Mouse (Mus musculus): ENCODE data around the gene Zfp212. TPM values are rescaled to one million over a fixed set of nuclear protein-coding genes. Genes with fewer than 3 reads are reported as not detected.

The Zfp212 gene
- total RNA-seq (2018; cell fraction: chromatin; rRNA removed) = 10 to 100 TPM in 18 of 26 experiments, 1 to 10 TPM in 8; 3.4 to 20.2 (median 13.9) TPM
- total RNA-seq (2018; cell fraction: cytosol; rRNA removed) = 10 to 100 TPM in 1 of 26 experiments, 1 to 10 TPM in 25; 3.5 to 11.1 (median 7.1) TPM
- total RNA-seq (2018; cell fraction: nucleus; rRNA removed) = 10 to 100 TPM in 15 of 26 experiments, 1 to 10 TPM in 11; 6.6 to 18.5 (median 10.6) TPM
- 5.3 to 8.4 TPM (median 5.9 TPM) in 3 replicates for polyA plus RNA-seq (2018)

DNA sequence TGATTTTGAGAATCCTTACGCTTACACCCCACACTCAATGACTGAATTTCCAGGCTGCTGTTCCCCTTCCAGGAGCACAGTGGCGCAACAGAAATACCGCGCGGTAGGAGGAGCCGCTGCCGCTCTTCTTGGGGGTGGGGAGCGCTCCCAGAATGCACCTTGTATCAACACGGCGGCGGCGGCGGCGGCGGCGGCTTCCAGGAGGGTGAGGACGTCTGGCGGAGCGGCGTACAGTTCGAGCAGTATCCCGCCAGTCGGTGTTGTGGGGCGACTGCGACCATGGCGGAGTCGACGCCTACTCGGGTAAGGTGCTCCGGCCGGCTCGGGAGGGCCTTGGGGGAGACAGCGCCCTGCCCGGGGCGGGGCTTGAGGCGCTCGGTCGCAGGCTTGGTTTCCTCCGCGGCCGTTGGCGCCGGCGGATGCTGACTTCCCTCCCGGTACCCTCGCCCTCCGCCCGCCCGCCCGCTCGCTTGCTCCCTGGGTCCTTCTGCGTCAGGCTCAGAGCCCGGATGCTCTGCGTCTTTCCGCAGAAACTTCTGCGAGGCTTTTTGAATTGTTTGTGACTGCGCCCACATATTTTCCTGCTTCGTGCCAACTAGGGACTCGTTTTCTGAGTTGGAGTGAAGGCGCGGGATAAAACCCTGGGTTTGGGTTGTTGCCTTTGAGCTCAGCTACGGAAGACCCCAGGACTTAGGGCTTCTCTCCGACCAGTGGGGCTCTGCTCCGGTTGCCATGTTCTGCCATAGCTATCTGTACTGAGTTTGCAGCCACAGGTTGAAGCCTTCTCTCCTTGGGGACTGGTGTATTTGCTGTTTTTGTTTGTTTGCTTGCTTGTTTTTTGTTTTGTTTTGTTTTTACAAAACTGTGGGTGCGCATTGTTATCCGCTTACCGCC, at the start of gene Zfp212:
Gene Zfp212 (plus strand): TSS at position 30 of the 894 bp plus-strand sequence.
- Histone ChIP-seq H3K79me2 (ENCODE audit: inconsistent target) (peaks cover 49% of the 10 kb centered on the region), H3K27ac (peak within 1 kb of the TSS; percentile 76), H3K4me3 (ENCODE audit: inconsistent target) (peak within 1 kb of the TSS; percentile 96), H3K36me3 (ENCODE audit: inconsistent target) (no peaks in the 10 kb centered on the region)
- WGBS (ENCODE audit: missing documents) = under 1% methylated on average over 56 of the region's 67 CpGs

DNA sequence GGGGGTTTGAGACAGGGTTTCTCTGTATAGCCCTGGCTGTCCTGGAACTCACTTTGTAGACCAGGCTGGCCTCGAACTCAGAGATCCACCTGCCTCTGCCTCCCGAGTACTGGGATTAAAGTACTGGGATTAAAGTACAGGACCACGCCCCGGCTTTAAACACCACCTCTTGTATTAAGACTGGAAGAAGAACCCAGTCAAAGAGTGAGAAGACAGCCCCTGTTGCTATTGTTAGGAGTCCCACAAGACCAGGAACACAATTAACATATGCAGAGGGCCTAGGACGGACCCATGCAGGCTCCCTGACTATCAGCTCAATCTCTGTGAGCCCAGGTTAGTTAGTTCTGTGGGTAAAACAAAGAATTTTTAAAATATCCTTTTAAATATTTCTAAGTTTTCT, 48.0 kb upstream of the Zfp212 start:
- H3K27ac ChIP-seq = no peak overlapping the region
- 96% methylated on average over 5 of the region's 5 CpGs for WGBS (ENCODE audit: missing documents)

DNA sequence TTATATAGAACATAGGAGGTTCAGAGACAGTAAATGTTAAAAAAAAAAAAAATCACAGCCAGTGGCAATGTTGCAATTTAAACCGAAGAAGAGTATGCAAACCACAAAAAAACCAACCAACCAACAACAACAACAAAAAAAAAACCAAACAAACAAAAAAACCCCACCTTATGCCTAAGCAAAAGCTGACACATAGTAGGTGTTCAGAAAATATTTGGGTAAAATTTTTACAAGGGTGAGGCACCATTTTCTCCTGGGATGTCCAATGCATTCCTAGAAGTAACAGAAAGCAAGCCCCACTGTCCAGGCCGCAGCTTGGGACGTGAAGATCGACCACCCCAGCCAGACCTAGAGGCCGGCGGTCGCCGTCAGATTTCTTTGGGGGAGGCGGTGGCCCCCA, 43.2 kb upstream of the Zfp212 start, which contains the start of gene Zfp282:
Gene Zfp282 (plus strand): TSS at position 147 of the 400 bp plus-strand sequence.
- Histone ChIP-seq H3K4me3 (ENCODE audit: inconsistent target) (peak within 1 kb of the TSS; percentile 71), H3K79me2 (ENCODE audit: inconsistent target) (peaks cover 30% of the 10 kb centered on the region; the same call in 1 of the 2 replicates), H3K36me3 (ENCODE audit: inconsistent target) (peaks cover 16% of the 10 kb centered on the region), H3K27ac (peak within 1 kb of the TSS; percentile 59)
- WGBS (ENCODE audit: missing documents) = 1% methylated on average over 9 of the region's 9 CpGs

More for the DNA sequence above, 48.0 kb upstream of the Zfp212 start:
- Histone ChIP-seq H3K79me2 (ENCODE audit: inconsistent target) (no peaks in the 10 kb centered on the region), H3K4me3 (ENCODE audit: inconsistent target) (no peak overlapping the region), H3K36me3 (ENCODE audit: inconsistent target) (no peaks in the 10 kb centered on the region)

DNA sequence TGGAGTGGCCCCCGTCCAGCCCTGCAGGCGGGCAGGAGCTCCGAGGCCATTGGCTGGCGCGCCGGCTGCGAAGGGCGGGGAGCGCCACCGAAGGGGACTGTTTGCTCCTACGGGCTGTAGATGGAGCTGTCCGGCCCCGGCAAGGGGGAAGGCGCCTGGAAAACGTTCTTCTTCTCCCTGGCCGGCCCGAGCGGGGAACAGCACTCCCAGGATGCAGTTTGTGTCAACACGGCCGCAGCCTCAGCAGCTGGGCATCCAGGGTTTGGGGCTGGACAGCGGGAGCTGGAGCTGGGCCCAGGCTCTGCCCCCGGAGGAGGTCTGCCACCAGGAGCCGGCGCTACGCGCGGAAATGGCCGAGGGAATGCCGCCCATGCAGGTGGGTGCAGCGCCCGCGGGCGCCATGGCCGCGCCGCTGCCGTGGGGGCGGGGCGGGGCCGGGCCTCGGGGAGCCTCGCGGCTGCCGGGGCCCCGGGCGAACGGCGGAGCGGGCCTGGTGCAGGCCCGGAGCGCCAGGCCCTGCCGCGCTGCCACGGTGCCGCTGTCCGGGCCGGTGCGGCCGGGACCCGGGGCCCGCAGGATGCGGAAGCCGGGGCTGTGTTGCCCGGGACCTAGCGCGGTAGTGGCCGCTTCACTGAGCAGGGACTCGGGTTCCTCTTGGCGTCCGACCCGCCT, 42.7 kb upstream of the Zfp212 start:
- under 1% methylated on average over 58 of the region's 71 CpGs for WGBS (ENCODE audit: missing documents)
- peak overlapping the region; percentile 71 for H3K4me3 ChIP-seq (ENCODE audit: inconsistent target)
- H3K27ac ChIP-seq = peak overlapping the region; percentile 59
- peaks cover 16% of the 10 kb centered on the region for H3K36me3 ChIP-seq (ENCODE audit: inconsistent target)
- peaks cover 30% of the 10 kb centered on the region; the same call in 1 of the 2 replicates for H3K79me2 ChIP-seq (ENCODE audit: inconsistent target)

DNA sequence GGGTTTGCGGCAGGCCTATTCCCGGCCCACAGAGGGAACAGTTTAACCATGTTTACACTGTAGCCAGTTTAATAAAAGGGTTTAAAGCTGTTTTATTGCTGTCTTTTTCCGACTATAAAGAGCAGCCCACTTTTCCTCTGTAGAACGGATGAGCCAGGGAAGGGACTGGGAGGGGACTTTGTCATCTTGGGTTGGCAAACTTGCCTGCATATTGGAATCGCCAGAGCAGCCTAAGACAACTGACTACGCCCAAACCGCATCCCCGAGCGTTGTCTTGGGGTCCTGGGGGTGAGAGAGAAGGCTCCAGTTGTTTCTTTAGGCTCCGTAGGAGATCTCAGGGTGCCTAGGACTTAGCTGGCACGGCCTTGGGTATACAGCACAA, 42.2 kb upstream of the Zfp212 start:
- whole genome bisulfite sequencing (ENCODE audit: missing documents) = 2% methylated on average over 11 of the region's 11 CpGs
- peaks cover 30% of the 10 kb centered on the region; the same call in 1 of the 2 replicates for H3K79me2 ChIP-seq (ENCODE audit: inconsistent target)
- H3K4me3 ChIP-seq (ENCODE audit: inconsistent target) = peak overlapping the region; percentile 71
- peak overlapping the region; percentile 59 for H3K27ac ChIP-seq
- peaks cover 16% of the 10 kb centered on the region for H3K36me3 ChIP-seq (ENCODE audit: inconsistent target)

DNA sequence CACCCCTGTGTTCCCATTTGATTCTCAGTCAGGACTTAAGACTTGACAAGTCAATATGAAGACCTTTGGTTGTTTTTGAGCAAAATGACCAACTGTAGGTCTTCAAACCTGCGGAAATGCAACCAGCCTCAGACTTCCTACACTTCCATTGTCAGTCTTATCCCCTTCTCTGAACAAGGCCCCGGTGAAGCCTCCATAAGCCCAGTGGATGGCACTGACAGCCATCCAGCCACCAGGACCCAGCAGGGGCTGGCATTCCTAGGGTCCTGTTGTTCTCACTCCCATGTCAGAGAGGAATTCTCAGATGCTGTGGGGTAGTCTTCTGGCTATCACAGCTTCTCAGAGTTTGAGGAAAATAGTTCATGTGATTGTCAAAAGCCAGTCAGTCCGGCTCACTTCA, 41.7 kb upstream of the Zfp212 start:
- H3K79me2 ChIP-seq (ENCODE audit: inconsistent target) = peaks cover 35% of the 10 kb centered on the region; the same call in 1 of the 2 replicates
- peaks cover 21% of the 10 kb centered on the region for H3K36me3 ChIP-seq (ENCODE audit: inconsistent target)
- H3K4me3 ChIP-seq (ENCODE audit: inconsistent target) = peak overlapping the region; percentile 71
- 45% methylated on average over 3 of the region's 3 CpGs for WGBS (ENCODE audit: missing documents)
- peak overlapping the region; percentile 59 for H3K27ac ChIP-seq

DNA sequence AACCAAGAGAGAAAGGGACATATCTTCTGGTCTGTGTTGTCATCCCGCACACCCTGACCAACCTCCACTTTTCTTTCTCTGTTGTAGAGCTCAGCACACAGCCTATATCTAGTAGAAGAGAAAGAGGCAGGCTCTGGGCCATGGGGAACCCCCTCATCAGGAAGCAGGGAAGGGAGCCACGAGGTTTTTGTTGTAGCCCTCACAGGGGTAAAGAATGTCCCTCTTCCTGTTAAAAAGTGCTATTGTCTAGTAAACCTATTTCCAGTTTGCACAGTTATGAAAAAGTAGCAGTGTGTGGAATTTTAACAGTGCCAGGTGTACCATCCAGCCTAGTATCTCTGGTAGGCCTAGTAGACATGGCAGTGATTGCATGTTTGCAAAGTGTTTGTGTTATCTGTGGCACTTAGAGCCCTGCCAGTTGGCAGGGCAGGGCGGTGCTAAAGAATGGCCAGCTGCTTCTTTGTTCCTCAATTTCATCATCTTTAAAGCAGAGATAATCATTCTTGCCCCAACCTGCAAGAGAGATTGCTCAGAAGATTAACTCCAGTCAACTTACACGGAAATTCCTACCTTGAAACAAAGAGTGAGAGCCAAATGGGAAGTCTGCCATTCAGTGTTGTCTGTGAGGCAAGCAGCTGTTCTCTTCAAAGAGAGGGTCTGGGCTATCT, 41.1 kb upstream of the Zfp212 start:
- Histone ChIP-seq H3K27ac (peak overlapping the region; percentile 59; the same call in 1 of the 2 replicates), H3K36me3 (ENCODE audit: inconsistent target) (peaks cover 27% of the 10 kb centered on the region), H3K4me3 (ENCODE audit: inconsistent target) (peak overlapping the region; percentile 71; the same call in 1 of the 2 replicates), H3K79me2 (ENCODE audit: inconsistent target) (peaks cover 41% of the 10 kb centered on the region; the same call in 1 of the 2 replicates)
- 41% methylated on average over 4 of the region's 4 CpGs for WGBS (ENCODE audit: missing documents)

DNA sequence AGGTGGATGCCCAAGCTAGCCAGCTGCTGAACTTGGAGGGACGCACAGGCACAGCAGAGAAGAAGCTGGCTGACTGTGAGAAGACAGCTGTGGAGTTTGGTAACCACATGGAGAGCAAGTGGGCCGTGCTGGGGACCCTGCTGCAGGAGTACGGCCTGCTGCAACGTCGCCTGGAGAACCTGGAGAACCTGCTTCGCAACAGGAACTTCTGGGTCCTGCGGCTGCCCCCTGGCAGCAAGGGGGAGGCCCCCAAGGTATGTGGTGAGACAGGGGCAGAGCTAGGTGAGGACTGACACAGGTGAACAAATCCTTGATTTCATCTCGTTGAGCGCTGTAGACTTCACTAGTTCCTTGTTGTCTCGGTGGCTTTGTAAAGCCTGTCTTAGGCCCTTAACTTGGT, 40.1 kb upstream of the Zfp212 start:
- Histone ChIP-seq H3K36me3 (ENCODE audit: inconsistent target) (peaks cover 34% of the 10 kb centered on the region), H3K4me3 (ENCODE audit: inconsistent target) (no peak overlapping the region), H3K27ac (no peak overlapping the region), H3K79me2 (ENCODE audit: inconsistent target) (peaks cover 43% of the 10 kb centered on the region; the same call in 1 of the 2 replicates)
- WGBS (ENCODE audit: missing documents) = 92% methylated on average over 9 of the region's 10 CpGs

DNA sequence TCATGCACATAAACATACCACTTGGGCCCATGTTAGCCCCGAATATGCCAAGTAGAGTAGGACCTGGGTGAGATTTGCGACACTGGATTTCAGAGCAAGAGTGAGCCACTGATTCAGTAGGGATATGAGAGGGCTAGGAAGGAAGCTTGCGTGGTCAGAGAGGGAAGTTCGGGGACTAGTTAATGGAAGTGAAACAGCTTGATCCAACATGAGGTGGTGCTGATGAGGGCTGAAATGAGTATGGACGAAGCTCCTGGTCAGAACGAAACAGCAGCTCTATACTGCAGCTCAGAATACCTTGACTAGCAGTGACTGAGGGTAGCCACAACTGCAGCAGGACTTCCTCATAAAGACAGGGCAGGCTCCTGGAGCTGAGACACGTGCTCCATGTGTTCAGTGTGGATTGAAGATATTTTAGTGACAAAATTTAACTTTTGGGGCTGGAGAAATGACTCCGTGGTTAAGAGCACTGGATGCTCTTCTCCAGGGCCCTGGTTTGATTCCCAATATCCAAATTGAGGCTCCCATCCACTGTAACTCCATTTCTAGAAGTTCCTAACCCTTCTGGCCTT, 31.4 kb upstream of the Zfp212 start:
- Histone ChIP-seq H3K36me3 (ENCODE audit: inconsistent target) (peaks cover 44% of the 10 kb centered on the region), H3K4me3 (ENCODE audit: inconsistent target) (no peak overlapping the region), H3K27ac (no peak overlapping the region), H3K79me2 (ENCODE audit: inconsistent target) (peaks cover 5% of the 10 kb centered on the region; the same call in 1 of the 2 replicates)
- WGBS (ENCODE audit: missing documents) = 40% methylated on average over 8 of the region's 8 CpGs

DNA sequence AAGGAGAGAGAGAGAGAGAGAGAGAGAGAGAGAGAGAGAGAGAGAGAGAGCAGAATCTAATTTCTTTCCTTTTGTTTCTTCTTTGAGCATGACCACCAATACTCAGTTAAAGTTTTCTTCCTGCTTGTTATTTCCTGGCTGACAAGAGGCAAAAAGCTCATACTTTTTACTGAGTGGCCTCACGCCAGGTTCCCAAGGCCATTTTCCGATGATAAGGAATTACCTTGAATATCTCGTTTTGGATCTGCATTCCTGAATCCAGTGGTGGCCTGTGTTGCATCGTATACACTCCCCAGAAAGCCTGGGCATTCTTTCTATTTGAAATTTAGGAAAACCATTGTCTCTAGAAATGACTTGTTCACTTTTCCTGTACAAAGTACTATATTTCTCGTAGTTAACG, 20.9 kb upstream of the Zfp212 start:
- H3K36me3 ChIP-seq (ENCODE audit: inconsistent target) = peaks cover 62% of the 10 kb centered on the region
- no peak overlapping the region for H3K4me3 ChIP-seq (ENCODE audit: inconsistent target)
- WGBS (ENCODE audit: missing documents) = 94% methylated on average over 6 of the region's 6 CpGs
- H3K27ac ChIP-seq = no peak overlapping the region
- H3K79me2 ChIP-seq (ENCODE audit: inconsistent target) = no peaks in the 10 kb centered on the region

DNA sequence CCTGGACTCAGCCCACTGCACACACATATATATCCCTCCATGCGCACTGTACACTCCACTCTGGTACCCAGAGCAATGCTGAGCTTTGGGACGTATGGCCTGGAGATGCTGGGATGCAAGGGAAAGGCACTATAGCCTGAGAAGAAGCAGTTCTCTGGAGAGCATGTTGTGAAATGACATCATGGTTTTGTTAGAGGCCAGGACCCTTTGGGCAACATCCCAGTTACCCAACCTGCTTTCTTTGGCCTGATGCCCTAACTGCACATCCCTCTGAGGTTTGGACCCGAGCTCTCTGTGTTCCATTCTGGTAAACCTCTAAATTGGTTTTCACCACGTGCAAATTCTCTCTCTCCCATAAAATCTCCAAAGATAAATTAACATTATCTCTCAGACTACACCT, 16.7 kb upstream of the Zfp212 start:
- Histone ChIP-seq H3K79me2 (ENCODE audit: inconsistent target) (no peaks in the 10 kb centered on the region), H3K4me3 (ENCODE audit: inconsistent target) (no peak overlapping the region), H3K36me3 (ENCODE audit: inconsistent target) (peaks cover 67% of the 10 kb centered on the region), H3K27ac (no peak overlapping the region)
- WGBS (ENCODE audit: missing documents) = 86% methylated on average over 4 of the region's 4 CpGs

DNA sequence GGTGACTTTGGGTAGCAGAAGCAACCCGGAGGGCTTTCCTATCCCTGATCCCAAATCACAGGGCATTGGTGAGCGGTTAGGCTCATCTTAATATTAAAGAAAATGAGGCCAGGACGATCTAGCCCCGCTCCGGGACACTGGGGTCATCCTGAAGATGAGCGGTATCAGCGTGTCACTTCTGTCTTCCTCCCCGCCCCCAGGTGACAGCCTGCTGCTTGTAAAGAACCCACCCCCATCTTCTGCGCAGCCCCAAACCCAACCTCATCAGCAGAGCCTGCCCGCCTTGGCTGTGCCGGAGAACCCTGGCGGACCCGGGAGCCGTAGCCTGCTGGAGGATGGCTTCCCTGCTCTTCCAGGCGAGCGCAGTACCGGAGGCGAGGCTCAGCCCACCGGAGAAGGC, 15.9 kb upstream of the Zfp212 start:
- Histone ChIP-seq H3K4me3 (ENCODE audit: inconsistent target) (no peak overlapping the region), H3K79me2 (ENCODE audit: inconsistent target) (no peaks in the 10 kb centered on the region), H3K27ac (no peak overlapping the region), H3K36me3 (ENCODE audit: inconsistent target) (peaks cover 62% of the 10 kb centered on the region)
- 98% methylated on average over 19 of the region's 19 CpGs for WGBS (ENCODE audit: missing documents)

DNA sequence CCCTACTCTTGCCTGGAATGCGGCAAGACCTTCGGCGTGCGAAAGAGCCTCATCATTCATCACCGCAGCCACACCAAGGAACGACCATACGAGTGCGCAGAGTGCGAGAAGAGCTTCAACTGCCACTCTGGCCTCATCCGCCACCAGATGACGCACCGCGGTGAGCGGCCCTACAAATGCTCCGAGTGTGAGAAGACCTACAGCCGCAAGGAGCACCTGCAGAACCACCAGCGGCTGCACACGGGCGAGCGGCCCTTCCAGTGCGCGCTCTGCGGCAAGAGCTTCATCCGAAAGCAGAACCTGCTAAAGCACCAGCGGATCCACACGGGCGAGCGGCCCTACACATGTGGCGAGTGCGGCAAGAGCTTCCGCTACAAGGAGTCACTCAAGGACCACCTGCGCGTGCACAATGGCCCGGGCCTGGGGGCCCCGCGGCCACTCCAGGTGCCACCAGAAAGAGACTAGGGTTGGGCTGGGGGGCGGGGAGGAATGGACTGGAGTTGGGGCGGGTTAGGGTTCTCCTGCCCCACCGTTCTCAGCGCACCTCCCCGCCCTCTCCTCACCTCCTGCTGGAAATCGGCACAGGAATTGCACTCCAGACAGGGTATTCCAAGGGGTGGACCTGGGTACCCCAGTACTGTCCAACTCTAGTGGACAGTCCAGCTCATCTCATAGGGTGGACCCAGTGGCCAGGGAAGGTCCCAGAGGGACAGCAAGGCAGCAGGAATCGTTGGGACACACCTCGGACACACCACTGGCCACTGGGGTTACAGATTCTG, 15.2 kb upstream of the Zfp212 start:
- Histone ChIP-seq H3K79me2 (ENCODE audit: inconsistent target) (no peaks in the 10 kb centered on the region), H3K4me3 (ENCODE audit: inconsistent target) (no peak overlapping the region), H3K27ac (no peak overlapping the region), H3K36me3 (ENCODE audit: inconsistent target) (peaks cover 54% of the 10 kb centered on the region)
- WGBS (ENCODE audit: missing documents) = 93% methylated on average over 43 of the region's 44 CpGs

Measured in macrophage (primary cell).